Mouse (Mus musculus): ENCODE data around the gene Asb6. TPM values are rescaled to one million over a fixed set of nuclear protein-coding genes. Genes with fewer than 3 reads are reported as not detected.

Asb6 gene
- polyA plus RNA-seq, 1 experiment from 2014 or later: 47.5 TPM

- peak overlapping the region; percentile 59 for H3K4me3 ChIP-seq
- 4% methylated on average over 28 of the region's 28 CpGs for WGBS
- peak overlapping the region; percentile 77 for H3K4me2 ChIP-seq
- peaks cover 3% of the 10 kb centered on the region for H3K27me3 ChIP-seq (replicated peaks)
- peak overlapping the region; percentile 75 for H3K27ac ChIP-seq
- H3K9ac ChIP-seq: peak overlapping the region; percentile 70
- peak; percentile 23 for ATAC-seq (replicated peaks)
- no peaks in the 10 kb centered on the region for H3K9me3 ChIP-seq
- no peaks in the 10 kb centered on the region for H3K36me3 ChIP-seq (replicated peaks)
- peaks cover 29% of the 10 kb centered on the region for H3K4me1 ChIP-seq
Observed at GRCm38 (mm10) chr2:30807147-30807647, 22.9 kb downstream of the Asb6 start.

- Histone ChIP-seq H3K27ac (no peak overlapping the region), H3K4me1 (peaks cover 35% of the 10 kb centered on the region), H3K9ac (no peak overlapping the region), H3K4me3 (no peak overlapping the region), H3K9me3 (no peaks in the 10 kb centered on the region), H3K27me3 (replicated peaks) (peaks cover 14% of the 10 kb centered on the region), H3K4me2 (no peak overlapping the region), H3K36me3 (replicated peaks) (no peaks in the 10 kb centered on the region)
- WGBS: 98% methylated on average over 2 of the region's 2 CpGs
- no peak for ATAC-seq (replicated peaks)
Observed at GRCm38 (mm10) chr2:30805983-30806382, 24.1 kb downstream of the Asb6 start.

GRCm38 (mm10) chr2:30803604-30804003, 26.5 kb downstream of the Asb6 start, which contains the start of gene 1700001O22Rik:
Gene 1700001O22Rik (minus strand): TSS chr2:30803661.
- H3K9me3 ChIP-seq: no peaks in the 10 kb centered on the region
- no peak within 1 kb of the TSS for H3K27ac ChIP-seq
- H3K27me3 ChIP-seq (replicated peaks): peaks cover 18% of the 10 kb centered on the region
- no peak within 1 kb of the TSS for H3K4me3 ChIP-seq
- H3K9ac ChIP-seq: no peak within 1 kb of the TSS
- H3K4me2 ChIP-seq: no peak within 1 kb of the TSS
- ATAC-seq (replicated peaks): no peak
- peaks cover 18% of the 10 kb centered on the region for H3K4me1 ChIP-seq
- WGBS: 86% methylated on average over 3 of the region's 3 CpGs
- no peaks in the 10 kb centered on the region for H3K36me3 ChIP-seq (replicated peaks)

GRCm38 (mm10) chr2:30801067-30801852, 28.9 kb downstream of the Asb6 start:
- Histone ChIP-seq H3K9ac (peak overlapping the region; percentile 39), H3K4me2 (peak overlapping the region; percentile 67), H3K4me1 (peaks cover 27% of the 10 kb centered on the region), H3K9me3 (no peaks in the 10 kb centered on the region), H3K4me3 (peak overlapping the region; percentile 38), H3K27me3 (replicated peaks) (peaks cover 18% of the 10 kb centered on the region), H3K36me3 (replicated peaks) (no peaks in the 10 kb centered on the region), H3K27ac (no peak overlapping the region)
- under 1% methylated on average over 77 of the region's 77 CpGs for WGBS
- ATAC-seq (replicated peaks): no peak; the same call in 1 of the 2 replicates

GRCm38 (mm10) chr2:30800671-30801066, 29.5 kb downstream of the Asb6 start:
- Histone ChIP-seq H3K4me2 (peak overlapping the region; percentile 67), H3K4me1 (peaks cover 33% of the 10 kb centered on the region), H3K9me3 (no peaks in the 10 kb centered on the region), H3K36me3 (replicated peaks) (no peaks in the 10 kb centered on the region), H3K4me3 (peak overlapping the region; percentile 38), H3K27ac (no peak overlapping the region), H3K9ac (no peak overlapping the region), H3K27me3 (replicated peaks) (peaks cover 18% of the 10 kb centered on the region)
- 30% methylated on average over 7 of the region's 7 CpGs for WGBS
- ATAC-seq (replicated peaks): no peak

GRCm38 (mm10) chr2:30799456-30799855, 30.7 kb downstream of the Asb6 start:
- no peaks in the 10 kb centered on the region for H3K9me3 ChIP-seq
- peaks cover 44% of the 10 kb centered on the region for H3K4me1 ChIP-seq
- H3K4me2 ChIP-seq: no peak overlapping the region
- WGBS: 86% methylated on average over 3 of the region's 3 CpGs
- H3K27ac ChIP-seq: no peak overlapping the region
- ATAC-seq (replicated peaks): no peak
- H3K36me3 ChIP-seq (replicated peaks): no peaks in the 10 kb centered on the region
- H3K27me3 ChIP-seq (replicated peaks): peaks cover 18% of the 10 kb centered on the region
- no peak overlapping the region for H3K9ac ChIP-seq
- no peak overlapping the region for H3K4me3 ChIP-seq

GRCm38 (mm10) chr2:30796382-30796781, 33.8 kb downstream of the Asb6 start:
- peak; percentile 86 for ATAC-seq (replicated peaks)
- Histone ChIP-seq H3K27me3 (replicated peaks) (peaks cover 7% of the 10 kb centered on the region; the same call in 1 of the 2 replicates), H3K4me2 (peak overlapping the region; percentile 43), H3K4me1 (peaks cover 38% of the 10 kb centered on the region), H3K36me3 (replicated peaks) (no peaks in the 10 kb centered on the region), H3K9ac (no peak overlapping the region), H3K9me3 (no peaks in the 10 kb centered on the region), H3K27ac (peak overlapping the region; percentile 81), H3K4me3 (0 out of 2 replicates have a peak overlapping the region, but pooled peaks have one; percentile 10)
- 4% methylated on average over 11 of the region's 11 CpGs for WGBS

GRCm38 (mm10) chr2:30795889-30796275, 34.3 kb downstream of the Asb6 start:
- Histone ChIP-seq H3K27ac (peak overlapping the region; percentile 81), H3K4me3 (no peak overlapping the region), H3K9ac (no peak overlapping the region), H3K27me3 (replicated peaks) (peaks cover 3% of the 10 kb centered on the region; the same call in 1 of the 2 replicates), H3K36me3 (replicated peaks) (no peaks in the 10 kb centered on the region), H3K9me3 (no peaks in the 10 kb centered on the region), H3K4me2 (peak overlapping the region; percentile 43), H3K4me1 (peaks cover 33% of the 10 kb centered on the region)
- ATAC-seq (replicated peaks): peak; percentile 7; the same call in 1 of the 2 replicates
- WGBS: 54% methylated on average over 5 of the region's 5 CpGs

- H3K27ac ChIP-seq: peak overlapping the region; percentile 81; the same call in 1 of the 2 replicates
- H3K9ac ChIP-seq: no peak overlapping the region
- 55% methylated on average over 7 of the region's 7 CpGs for WGBS
- H3K4me3 ChIP-seq: no peak overlapping the region
- H3K36me3 ChIP-seq (replicated peaks): no peaks in the 10 kb centered on the region
- H3K27me3 ChIP-seq (replicated peaks): no peaks in the 10 kb centered on the region
- no peaks in the 10 kb centered on the region for H3K9me3 ChIP-seq
- peaks cover 30% of the 10 kb centered on the region for H3K4me1 ChIP-seq
- peak; percentile 2; the same call in 1 of the 2 replicates for ATAC-seq (replicated peaks)
- no peak overlapping the region for H3K4me2 ChIP-seq
Observed at GRCm38 (mm10) chr2:30795271-30795888, 34.8 kb downstream of the Asb6 start.

GRCm38 (mm10) chr2:30794179-30795108, 35.7 kb downstream of the Asb6 start:
- H3K4me1 ChIP-seq: peaks cover 30% of the 10 kb centered on the region
- peak; percentile 65 for ATAC-seq (replicated peaks)
- WGBS: 4% methylated on average over 48 of the region's 48 CpGs

GRCm38 (mm10) chr2:30792061-30792460, 38.1 kb downstream of the Asb6 start:
- no peak for ATAC-seq (replicated peaks)
- peaks cover 30% of the 10 kb centered on the region for H3K4me1 ChIP-seq
- no peak overlapping the region for H3K27ac ChIP-seq
- H3K4me3 ChIP-seq: no peak overlapping the region
- WGBS: 82% methylated on average over 7 of the region's 7 CpGs
- H3K4me2 ChIP-seq: no peak overlapping the region
- H3K27me3 ChIP-seq (replicated peaks): no peaks in the 10 kb centered on the region
- no peak overlapping the region for H3K9ac ChIP-seq
- H3K36me3 ChIP-seq (replicated peaks): no peaks in the 10 kb centered on the region
- H3K9me3 ChIP-seq: no peaks in the 10 kb centered on the region

More at GRCm38 (mm10) chr2:30794179-30795108, 35.7 kb downstream of the Asb6 start:
- Histone ChIP-seq H3K27ac (peak overlapping the region; percentile 81), H3K9ac (peak overlapping the region; percentile 44), H3K4me2 (peak overlapping the region; percentile 59), H3K36me3 (replicated peaks) (no peaks in the 10 kb centered on the region), H3K27me3 (replicated peaks) (no peaks in the 10 kb centered on the region), H3K9me3 (no peaks in the 10 kb centered on the region), H3K4me3 (peak overlapping the region; percentile 36)

Data from midbrain, embryonic 15.5 days (tissue).